Mouse (Mus musculus) hindbrain, embryonic 14.5 days (tissue): ENCODE data around the gene Ubtf. TPM values are rescaled to one million over a fixed set of nuclear protein-coding genes. Genes with fewer than 3 reads are reported as not detected.

ENCODE experiments used
- ATAC-seq: fragments of 200-750 bp; cut with Nextera tagmentation; 2 replicates; pipeline ENCODE4 v1.8.0; 2017; ENCODE audit warnings: moderate number of reproducible peaks, mild to moderate bottlenecking, moderate TSS enrichment, moderate library complexity; ENCODE audit not compliant: low FRiP score
- DNase-seq: peaks from one replicate; pipeline ENCODE4 v3.0.0-alpha.2; 2015; ENCODE audit warnings: low spot score
- H3K27ac ChIP-seq: fragments of 300-500 bp; sonication (generic); 2 replicates; pipeline ENCODE4 v1.5.1; 2014; ENCODE audit warnings: mild to moderate bottlenecking, moderate library complexity
- H3K27me3 ChIP-seq: fragments of 300-500 bp; sonication (generic); 2 replicates; pipeline ENCODE4 v1.6.1; 2014; ENCODE audit warnings: mild to moderate bottlenecking, low read length, mixed read lengths; ENCODE audit not compliant: control insufficient read depth, insufficient read depth
- H3K36me3 ChIP-seq: fragments of 300-500 bp; sonication (generic); replicated peaks from 2 replicates; pipeline ENCODE4 v1.6.1; 2014; ENCODE audit not compliant: control insufficient read depth, insufficient read depth
- H3K4me1 ChIP-seq: fragments of 300-500 bp; sonication (generic); replicated peaks from 2 replicates; pipeline ENCODE4 v1.6.1; 2014; ENCODE audit warnings: antibody characterized with exemption, low read length, mixed read lengths; ENCODE audit not compliant: control insufficient read depth, insufficient read depth
- H3K4me2 ChIP-seq: fragments of 300-500 bp; sonication (generic); replicated peaks from 2 replicates; pipeline ENCODE4 v1.6.1; 2014; ENCODE audit warnings: mild to moderate bottlenecking, moderate library complexity
- H3K4me3 ChIP-seq: fragments of 300-500 bp; sonication (generic); replicated peaks from 2 replicates; pipeline ENCODE4 v1.5.1; 2014; ENCODE audit warnings: mild to moderate bottlenecking, low read length
- H3K9ac ChIP-seq: fragments of 300-500 bp; sonication (generic); 2 replicates; pipeline ENCODE4 v1.6.1; 2014
- H3K9me3 ChIP-seq: fragments of 300-500 bp; sonication (generic); 2 replicates; pipeline ENCODE4 v1.6.1; 2016; ENCODE audit warnings: low read length; ENCODE audit not compliant: control insufficient read depth
- WGBS: fragments of 180-500 bp; shearing (Covaris S2); extraction: QIAGEN DNeasy Blood & Tissue Kit; methylation state at CpG from one replicate; pipeline ENCODE4 v1.1.7; 2014; 5-methylcytosine and 5-hydroxymethylcytosine counted together
- polyA plus RNA-seq: library from polyadenylated mRNA; unstranded; fragments of >200 nt; fragmentation: Nextera tagmentation; extraction: Ambion mirVana; gene quantifications from 2 replicates; pipeline ENCODE4 v1.2.1, GENCODE M21; 2014

The Ubtf gene
- polyA plus RNA-seq, 1 experiment from 2014 or later: 70.0 TPM

GRCm38 (mm10) chr11:102293971-102294370, 25.6 kb downstream of the Ubtf start:
- peaks cover 21% of the 10 kb centered on the region for H3K4me1 ChIP-seq
- no peak overlapping the region for H3K4me3 ChIP-seq
- H3K9ac ChIP-seq: peak overlapping the region; percentile 87; the same call in 1 of the 2 replicates
- H3K4me2 ChIP-seq: 0 out of 2 replicates have a peak overlapping the region, but pooled peaks have one; percentile 94
- no peaks in the 10 kb centered on the region for H3K27me3 ChIP-seq
- 94% methylated on average over 13 of the region's 13 CpGs for WGBS
- no peak overlapping the region for H3K27ac ChIP-seq
- DNase-seq (no peak), ATAC-seq (no peak)
- peaks cover 55% of the 10 kb centered on the region for H3K36me3 ChIP-seq
- H3K9me3 ChIP-seq: no peaks in the 10 kb centered on the region

- peaks cover 73% of the 10 kb centered on the region for H3K36me3 ChIP-seq
- H3K9ac ChIP-seq: no peak overlapping the region
- no peaks in the 10 kb centered on the region for H3K9me3 ChIP-seq
- H3K27me3 ChIP-seq: no peaks in the 10 kb centered on the region
- no peak for DNase-seq
- H3K27ac ChIP-seq: no peak overlapping the region
- H3K4me3 ChIP-seq: no peak overlapping the region
- 83% methylated on average over 11 of the region's 11 CpGs for WGBS
- ATAC-seq: no peak
- H3K4me2 ChIP-seq: no peak overlapping the region
- peaks cover 20% of the 10 kb centered on the region for H3K4me1 ChIP-seq
These were observed 28.4 kb downstream of the Ubtf start for GRCm38 (mm10) chr11:102291051-102291535.

- Histone ChIP-seq H3K27me3 (no peaks in the 10 kb centered on the region), H3K4me3 (no peak overlapping the region), H3K4me1 (peaks cover 23% of the 10 kb centered on the region), H3K4me2 (no peak overlapping the region), H3K27ac (no peak overlapping the region), H3K9me3 (no peaks in the 10 kb centered on the region), H3K36me3 (peaks cover 73% of the 10 kb centered on the region), H3K9ac (0 out of 2 replicates have a peak overlapping the region, but pooled peaks have one; percentile 8)
- DNase-seq: no peak
- 79% methylated on average over 4 of the region's 4 CpGs for WGBS
- no peak for ATAC-seq
These were observed 29.4 kb downstream of the Ubtf start for GRCm38 (mm10) chr11:102290141-102290540.

GRCm38 (mm10) chr11:102289511-102290100, 29.9 kb downstream of the Ubtf start:
- Histone ChIP-seq H3K4me1 (peaks cover 17% of the 10 kb centered on the region), H3K27ac (no peak overlapping the region), H3K36me3 (peaks cover 73% of the 10 kb centered on the region), H3K27me3 (no peaks in the 10 kb centered on the region), H3K4me3 (no peak overlapping the region), H3K9me3 (no peaks in the 10 kb centered on the region), H3K9ac (no peak overlapping the region), H3K4me2 (no peak overlapping the region)
- WGBS: 54% methylated on average over 6 of the region's 6 CpGs
- ATAC-seq: no peak
- no peak for DNase-seq

GRCm38 (mm10) chr11:102288913-102289312, 30.6 kb downstream of the Ubtf start:
- WGBS: 74% methylated on average over 2 of the region's 2 CpGs
- Histone ChIP-seq H3K9ac (no peak overlapping the region), H3K27me3 (no peaks in the 10 kb centered on the region), H3K36me3 (peaks cover 67% of the 10 kb centered on the region), H3K4me1 (peaks cover 12% of the 10 kb centered on the region), H3K27ac (no peak overlapping the region), H3K4me3 (no peak overlapping the region), H3K9me3 (no peaks in the 10 kb centered on the region), H3K4me2 (no peak overlapping the region)
- DNase-seq (no peak), ATAC-seq (no peak)

- Histone ChIP-seq H3K4me2 (no peak overlapping the region), H3K9me3 (no peaks in the 10 kb centered on the region), H3K36me3 (peaks cover 60% of the 10 kb centered on the region), H3K9ac (no peak overlapping the region), H3K27ac (no peak overlapping the region), H3K27me3 (no peaks in the 10 kb centered on the region), H3K4me3 (no peak overlapping the region), H3K4me1 (peaks cover 12% of the 10 kb centered on the region)
- DNase-seq (no peak), ATAC-seq (no peak)
- WGBS: 85% methylated on average over 8 of the region's 8 CpGs
These were observed 31.3 kb downstream of the Ubtf start for GRCm38 (mm10) chr11:102288027-102288804.

- Histone ChIP-seq H3K4me3 (no peak overlapping the region), H3K27ac (no peak overlapping the region), H3K9ac (no peak overlapping the region), H3K4me1 (peaks cover 12% of the 10 kb centered on the region), H3K9me3 (no peaks in the 10 kb centered on the region), H3K4me2 (no peak overlapping the region), H3K36me3 (peaks cover 53% of the 10 kb centered on the region), H3K27me3 (no peaks in the 10 kb centered on the region)
- ATAC-seq (no peak), DNase-seq (no peak)
- 92% methylated on average over 8 of the region's 8 CpGs for WGBS
These were observed 32.1 kb downstream of the Ubtf start for GRCm38 (mm10) chr11:102287485-102287884.

GRCm38 (mm10) chr11:102285095-102285834, 34.3 kb downstream of the Ubtf start:
- Histone ChIP-seq H3K36me3 (peaks cover 31% of the 10 kb centered on the region), H3K27ac (peak overlapping the region; percentile 82), H3K4me1 (peaks cover 12% of the 10 kb centered on the region), H3K4me2 (peak overlapping the region; percentile 71), H3K4me3 (peak overlapping the region; percentile 63), H3K9ac (peak overlapping the region; percentile 77), H3K9me3 (no peaks in the 10 kb centered on the region), H3K27me3 (no peaks in the 10 kb centered on the region)
- peak; percentile 75 for ATAC-seq
- no peak for DNase-seq
- WGBS: 5% methylated on average over 31 of the region's 31 CpGs

GRCm38 (mm10) chr11:102284501-102285094, 34.9 kb downstream of the Ubtf start, which contains the start of gene Tmub2:
Tmub2 (plus strand) TSS chr11:102284931.
- DNase-seq (peak; percentile 99), ATAC-seq (peak; percentile 92)
- H3K27ac ChIP-seq: peak within 1 kb of the TSS; percentile 82
- peak within 1 kb of the TSS; percentile 63 for H3K4me3 ChIP-seq
- peak within 1 kb of the TSS; percentile 71 for H3K4me2 ChIP-seq
- WGBS: under 1% methylated on average over 32 of the region's 32 CpGs
- peak within 1 kb of the TSS; percentile 77 for H3K9ac ChIP-seq
- H3K9me3 ChIP-seq: no peaks in the 10 kb centered on the region
- peaks cover 25% of the 10 kb centered on the region for H3K36me3 ChIP-seq
- peaks cover 12% of the 10 kb centered on the region for H3K4me1 ChIP-seq
- no peaks in the 10 kb centered on the region for H3K27me3 ChIP-seq
